Mouse (Mus musculus) liver, embryonic 11.5 days (tissue): ENCODE measurements around the gene Peli1. TPM values are rescaled to one million over a fixed set of nuclear protein-coding genes. Genes with fewer than 3 reads are reported as not detected.
A peak's percentile ranks its signal among the peaks of the same experiment; 100 is the strongest.
"Not testable (repeated sequence)": the region's sequence is repeated elsewhere in the genome, so short reads cannot be mapped to it uniquely, and the experiment has no call there.

Source experiments
- ATAC-seq: fragments of 200-750 bp; cut with Nextera tagmentation; replicated peaks from 2 replicates; pipeline ENCODE4 v1.8.0; 2017; ENCODE audit warnings: moderate number of reproducible peaks, mild to moderate bottlenecking, moderate TSS enrichment, moderate library complexity; ENCODE audit not compliant: low FRiP score
- DNase-seq: peaks from one replicate; pipeline ENCODE4 v3.0.0-alpha.2; 2017; ENCODE audit warnings: low spot score
- H3K27ac ChIP-seq: fragments of 300-500 bp; sonication (generic); 2 replicates; pipeline ENCODE4 v1.5.1; 2014; ENCODE audit warnings: mild to moderate bottlenecking, low read depth, low read length, control low read depth
- H3K27me3 ChIP-seq: fragments of 300-500 bp; sonication (generic); replicated peaks from 2 replicates; pipeline ENCODE4 v1.6.1; 2014; ENCODE audit warnings: low read length, mixed read lengths; ENCODE audit not compliant: control insufficient read depth, insufficient read depth
- H3K36me3 ChIP-seq: fragments of 300-500 bp; sonication (generic); 2 replicates; pipeline ENCODE4 v1.6.1; 2014; ENCODE audit warnings: mild to moderate bottlenecking, low read length, moderate library complexity, mixed read lengths; ENCODE audit not compliant: control insufficient read depth, insufficient read depth
- H3K4me1 ChIP-seq: fragments of 300-500 bp; sonication (generic); replicated peaks from 2 replicates; pipeline ENCODE4 v1.6.1; 2014; ENCODE audit warnings: low read length, mixed read lengths; ENCODE audit not compliant: control insufficient read depth, insufficient read depth
- H3K4me2 ChIP-seq: fragments of 300-500 bp; sonication (generic); 2 replicates; pipeline ENCODE4 v1.6.1; 2014; ENCODE audit warnings: mild to moderate bottlenecking, control low read depth, moderate library complexity
- H3K4me3 ChIP-seq: fragments of 300-500 bp; sonication (generic); 2 replicates; pipeline ENCODE4 v1.5.1; 2014; ENCODE audit warnings: low read depth, low read length, control low read depth
- H3K9ac ChIP-seq: fragments of 300-500 bp; sonication (generic); 2 replicates; pipeline ENCODE4 v1.6.1; 2014; ENCODE audit warnings: low read depth, low read length, control low read depth
- H3K9me3 ChIP-seq: fragments of 300-500 bp; sonication (generic); 2 replicates; pipeline ENCODE4 v1.6.1; 2016; ENCODE audit warnings: low read length, inconsistent platforms, mixed read lengths; ENCODE audit not compliant: control insufficient read depth
- WGBS: fragments of 180-500 bp; shearing (Covaris S2); extraction: QIAGEN DNeasy Blood & Tissue Kit; methylation state at CpG from one replicate; pipeline ENCODE4 v1.1.7; 2014; 5-methylcytosine and 5-hydroxymethylcytosine counted together
- polyA plus RNA-seq: library from polyadenylated mRNA; unstranded; fragments of >200 nt; fragmentation: Nextera tagmentation; extraction: Ambion mirVana; gene quantifications from 2 replicates; pipeline ENCODE4 v1.2.1, GENCODE M21; 2014

Peli1 gene
- polyA plus RNA-seq, 1 experiment from 2014 or later = 25.2 TPM

- H3K36me3 ChIP-seq = no peaks in the 10 kb centered on the region
- H3K9me3 ChIP-seq = no peaks in the 10 kb centered on the region; the same call in 1 of the 2 replicates
- DNase-seq (no peak), ATAC-seq (peak; percentile 88)
- no peak overlapping the region for H3K9ac ChIP-seq
- H3K4me3 ChIP-seq = no peak overlapping the region
- no peak overlapping the region for H3K27ac ChIP-seq
- peaks cover 3% of the 10 kb centered on the region; the same call in 1 of the 2 replicates for H3K4me1 ChIP-seq
- 50% methylated on average over 2 of the region's 2 CpGs for WGBS
- H3K4me2 ChIP-seq = peak overlapping the region; percentile 2; the same call in 1 of the 2 replicates
- H3K27me3 ChIP-seq = no peaks in the 10 kb centered on the region
Observed at GRCm38 (mm10) chr11:21166495-21167096, 75.5 kb downstream of the Peli1 start.

- Histone ChIP-seq H3K9me3 (no peaks in the 10 kb centered on the region; the same call in 1 of the 2 replicates), H3K9ac (no peak overlapping the region), H3K27ac (no peak overlapping the region), H3K4me3 (no peak overlapping the region), H3K4me1 (peaks cover 11% of the 10 kb centered on the region), H3K27me3 (no peaks in the 10 kb centered on the region), H3K36me3 (no peaks in the 10 kb centered on the region), H3K4me2 (no peak overlapping the region)
- 74% methylated on average over 6 of the region's 6 CpGs for WGBS
- DNase-seq (no peak), ATAC-seq (no peak)
Observed at GRCm38 (mm10) chr11:21168828-21169607, 77.9 kb downstream of the Peli1 start.

GRCm38 (mm10) chr11:21169608-21169860 is 78.4 kb downstream of the Peli1 start:
- not testable (repeated sequence) for H3K27ac ChIP-seq, DNase-seq, H3K9ac ChIP-seq, H3K9me3 ChIP-seq, H3K4me3 ChIP-seq, H3K36me3 ChIP-seq, H3K27me3 ChIP-seq, ATAC-seq, H3K4me2 ChIP-seq
- WGBS = 83% methylated on average over 1 of the region's 1 CpGs
- peaks cover 13% of the 10 kb centered on the region for H3K4me1 ChIP-seq

GRCm38 (mm10) chr11:21172281-21172680 is 81.2 kb downstream of the Peli1 start:
- H3K9me3 ChIP-seq = no peaks in the 10 kb centered on the region; the same call in 1 of the 2 replicates
- no peak for DNase-seq
- no peak overlapping the region for H3K27ac ChIP-seq
- H3K4me2 ChIP-seq = no peak overlapping the region
- peak; percentile 86 for ATAC-seq
- H3K27me3 ChIP-seq = no peaks in the 10 kb centered on the region
- 74% methylated on average over 3 of the region's 3 CpGs for WGBS
- no peak overlapping the region for H3K4me3 ChIP-seq
- peaks cover 10% of the 10 kb centered on the region for H3K4me1 ChIP-seq
- no peak overlapping the region for H3K9ac ChIP-seq
- H3K36me3 ChIP-seq = no peaks in the 10 kb centered on the region

- H3K4me1 ChIP-seq = peaks cover 10% of the 10 kb centered on the region; the same call in 1 of the 2 replicates
- WGBS = 86% methylated on average over 6 of the region's 6 CpGs
- no peak overlapping the region for H3K4me3 ChIP-seq
- no peak for DNase-seq
- H3K4me2 ChIP-seq = no peak overlapping the region
- H3K9ac ChIP-seq = no peak overlapping the region
- ATAC-seq = no peak
- no peaks in the 10 kb centered on the region for H3K36me3 ChIP-seq
- no peaks in the 10 kb centered on the region for H3K27me3 ChIP-seq
- H3K9me3 ChIP-seq = no peaks in the 10 kb centered on the region; the same call in 1 of the 2 replicates
- H3K27ac ChIP-seq = no peak overlapping the region
Observed at GRCm38 (mm10) chr11:21173926-21174325, 82.8 kb downstream of the Peli1 start.

- peak; percentile 43 for DNase-seq
Observed at GRCm38 (mm10) chr11:21174396-21174795, 83.3 kb downstream of the Peli1 start.

GRCm38 (mm10) chr11:21175063-21175462 is 84.0 kb downstream of the Peli1 start:
- ATAC-seq (no peak), DNase-seq (no peak)
- WGBS = 51% methylated on average over 7 of the region's 7 CpGs
- no peaks in the 10 kb centered on the region for H3K36me3 ChIP-seq
- H3K4me1 ChIP-seq = peaks cover 10% of the 10 kb centered on the region
- H3K4me2 ChIP-seq = no peak overlapping the region
- no peaks in the 10 kb centered on the region for H3K27me3 ChIP-seq
- H3K4me3 ChIP-seq = no peak overlapping the region
- no peak overlapping the region for H3K27ac ChIP-seq
- no peaks in the 10 kb centered on the region for H3K9me3 ChIP-seq
- no peak overlapping the region for H3K9ac ChIP-seq

More at GRCm38 (mm10) chr11:21174396-21174795, 83.3 kb downstream of the Peli1 start:
- Histone ChIP-seq H3K4me3 (no peak overlapping the region), H3K36me3 (no peaks in the 10 kb centered on the region), H3K27me3 (no peaks in the 10 kb centered on the region), H3K9ac (no peak overlapping the region), H3K4me1 (peaks cover 10% of the 10 kb centered on the region), H3K9me3 (no peaks in the 10 kb centered on the region), H3K4me2 (no peak overlapping the region), H3K27ac (no peak overlapping the region)
- 17% methylated on average over 5 of the region's 5 CpGs for WGBS
- ATAC-seq = no peak

- Histone ChIP-seq H3K4me3 (no peak overlapping the region), H3K27me3 (no peaks in the 10 kb centered on the region), H3K36me3 (no peaks in the 10 kb centered on the region), H3K9ac (no peak overlapping the region), H3K27ac (no peak overlapping the region), H3K4me1 (peaks cover 10% of the 10 kb centered on the region), H3K9me3 (no peaks in the 10 kb centered on the region), H3K4me2 (no peak overlapping the region)
- DNase-seq (no peak), ATAC-seq (no peak)
Observed at GRCm38 (mm10) chr11:21176491-21176890, 85.4 kb downstream of the Peli1 start.

- Histone ChIP-seq H3K9ac (no peak overlapping the region), H3K27me3 (no peaks in the 10 kb centered on the region), H3K4me3 (no peak overlapping the region), H3K9me3 (no peaks in the 10 kb centered on the region), H3K27ac (no peak overlapping the region), H3K4me2 (no peak overlapping the region), H3K36me3 (no peaks in the 10 kb centered on the region), H3K4me1 (peaks cover 10% of the 10 kb centered on the region)
- DNase-seq = no peak
- WGBS = 49% methylated on average over 4 of the region's 4 CpGs
- ATAC-seq = no peak
Observed at GRCm38 (mm10) chr11:21178343-21178742, 87.3 kb downstream of the Peli1 start.
